Mouse (Mus musculus) frontal cortex, adult (tissue): ENCODE results near the gene Gm26620.

Source experiments
- ATAC-seq: cut with Nextera tagmentation; 2 replicates; pipeline ENCODE4 v1.9.2; 2017; ENCODE audit warnings: mild to moderate bottlenecking, moderate library complexity, mixed read lengths; ENCODE audit not compliant: low TSS enrichment

Gm26620 gene

GRCm38 (mm10) chr1:170911907-170912660, 27.2 kb downstream of the Gm26620 start:
- no peak for ATAC-seq

- ATAC-seq, result no peak
Observed at GRCm38 (mm10) chr1:170912891-170913615, 28.2 kb downstream of the Gm26620 start, which contains the start of gene Fcrlb. Gene Fcrlb (minus strand): TSS chr1:170912941.

GRCm38 (mm10) chr1:170915657-170916056, 30.8 kb downstream of the Gm26620 start:
- no peak for ATAC-seq

GRCm38 (mm10) chr1:170919308-170919707, 34.4 kb downstream of the Gm26620 start:
- no peak for ATAC-seq

- ATAC-seq, result no peak
Observed at GRCm38 (mm10) chr1:170924485-170924884, 39.6 kb downstream of the Gm26620 start.

GRCm38 (mm10) chr1:170926941-170927340, 42.1 kb downstream of the Gm26620 start:
- ATAC-seq, result no peak

GRCm38 (mm10) chr1:170927378-170927777, 42.5 kb downstream of the Gm26620 start, which contains the start of gene Fcrla:
Gene Fcrla (minus strand): TSS chr1:170927583.
- ATAC-seq, result no peak

- ATAC-seq, result no peak
Observed at GRCm38 (mm10) chr1:170928467-170928866, 43.6 kb downstream of the Gm26620 start.

GRCm38 (mm10) chr1:170929245-170929644, 44.4 kb downstream of the Gm26620 start:
- no peak for ATAC-seq

- ATAC-seq, result no peak
Observed at GRCm38 (mm10) chr1:170932043-170932442, 47.2 kb downstream of the Gm26620 start.

GRCm38 (mm10) chr1:170933386-170933920, 48.6 kb downstream of the Gm26620 start:
- no peak for ATAC-seq

GRCm38 (mm10) chr1:170933940-170934339, 49.1 kb downstream of the Gm26620 start:
- ATAC-seq, result no peak

- no peak for ATAC-seq
Observed at GRCm38 (mm10) chr1:170934383-170934782, 49.5 kb downstream of the Gm26620 start.
